Mouse (Mus musculus) B cell, adult 2 months (primary cell): ENCODE data around the gene Rnf17.
A peak's percentile ranks its signal among the peaks of the same experiment; 100 is the strongest.

Experiments used
- DNase-seq, 2 experiments: peaks; one replicate each; pipeline ENCODE4 v3.0.0; 2022

The Rnf17 gene

GRCm38 (mm10) chr14:56402311-56403071, at the start of gene Rnf17:
Gene Rnf17, plus strand, starts transcription at chr14:56402581.
- DNase-seq, result peak in 1 of 2 experiments; percentile 1

DNA sequence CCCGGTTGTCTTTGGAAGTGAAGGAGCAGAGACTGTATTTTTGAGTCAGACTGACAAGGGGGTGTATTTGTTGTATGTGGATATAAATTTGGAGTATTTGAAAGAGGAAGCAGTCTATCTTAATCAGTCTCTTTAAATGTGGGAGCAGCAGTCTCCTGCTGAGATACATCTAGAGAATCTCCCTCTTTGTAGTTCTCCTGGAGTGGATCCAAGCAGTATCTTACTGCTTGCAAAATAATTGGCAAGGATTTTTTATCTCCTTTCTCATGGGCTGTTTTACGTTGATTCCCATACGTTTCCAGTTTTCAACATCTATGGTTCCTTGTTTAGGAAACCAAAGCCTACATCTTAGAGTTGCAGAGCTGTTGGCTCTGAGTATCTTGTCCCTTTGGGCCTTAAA, 47.6 kb upstream of the Rnf17 start:
- no peak for DNase-seq

GRCm38 (mm10) chr14:56355396-56355795, 47.0 kb upstream of the Rnf17 start:
- no peak for DNase-seq

DNA sequence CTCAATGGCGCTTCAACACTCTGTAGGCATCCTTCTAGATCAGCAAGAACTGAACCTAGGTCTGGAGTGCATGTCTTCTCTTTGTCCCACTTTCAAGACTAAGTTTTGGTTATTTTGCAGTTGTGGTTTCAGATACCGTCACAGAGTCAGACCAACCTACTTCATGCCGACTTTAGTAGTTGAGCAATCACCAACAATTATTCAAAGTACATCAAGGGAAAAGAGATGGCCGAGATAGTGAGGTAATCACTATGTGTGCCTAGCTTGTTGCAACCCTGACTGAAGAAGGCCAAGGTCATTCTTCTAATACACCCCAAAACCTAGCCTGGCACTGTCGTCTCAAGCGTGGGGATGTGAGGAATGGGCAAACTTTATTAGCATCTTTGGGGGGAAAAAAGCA, 46.2 kb upstream of the Rnf17 start:
- no peak for DNase-seq

DNA sequence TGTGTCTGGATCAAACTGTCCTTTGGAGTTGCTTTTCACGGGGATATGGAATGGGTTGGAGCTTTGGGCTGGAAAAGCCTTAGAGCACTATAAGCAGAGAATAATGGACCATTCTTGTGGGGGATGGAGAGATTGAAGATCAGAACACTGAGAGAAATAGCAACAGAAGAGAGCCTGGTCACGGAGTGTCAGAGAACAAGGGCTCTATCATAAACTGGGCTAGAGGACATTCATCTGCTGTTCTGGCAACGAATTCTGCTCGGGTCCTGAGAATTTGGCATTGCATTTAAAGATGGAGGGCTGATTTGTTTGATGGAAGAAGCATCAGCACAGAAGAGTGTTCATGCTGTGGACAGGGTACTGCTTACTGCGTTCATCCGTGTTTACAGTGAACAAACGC, 44.0 kb upstream of the Rnf17 start:
- no peak for DNase-seq

GRCm38 (mm10) chr14:56359131-56359530, 43.2 kb upstream of the Rnf17 start:
- no peak for DNase-seq

DNA sequence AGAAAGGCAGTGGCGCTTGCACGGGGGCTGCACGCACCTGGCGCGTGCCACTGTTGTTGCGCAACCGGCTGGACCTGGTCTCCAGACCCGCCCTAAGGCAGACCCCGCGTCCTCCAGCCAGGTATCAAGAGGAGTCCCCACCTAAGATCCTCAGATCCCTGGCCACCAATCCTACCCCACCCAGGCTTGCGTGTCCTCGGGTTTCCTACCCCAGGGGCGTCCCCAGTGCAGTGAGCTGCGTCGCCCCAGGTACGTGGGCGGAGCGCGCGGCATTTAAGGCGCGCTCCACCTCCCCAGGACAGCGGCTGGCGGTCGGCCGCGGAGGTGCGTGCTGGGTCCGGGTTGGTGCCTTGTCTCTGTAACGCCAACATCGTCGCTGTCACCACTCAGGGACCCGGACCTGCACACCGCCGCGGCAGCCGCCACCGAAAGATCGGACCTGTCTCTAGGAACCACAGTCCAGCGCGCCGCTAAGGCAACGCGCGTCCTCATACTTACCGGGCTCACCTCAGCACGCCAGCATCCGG, 37.6 kb upstream of the Rnf17 start, which contains the start of gene Atp12a:
Atp12a (plus strand) TSS at position 358 of the 527 bp plus-strand sequence.
- no peak for DNase-seq

GRCm38 (mm10) chr14:56365292-56365691, 37.1 kb upstream of the Rnf17 start:
- no peak for DNase-seq

GRCm38 (mm10) chr14:56366712-56367111, 35.7 kb upstream of the Rnf17 start:
- DNase-seq, result no peak

- peak; percentile 21 to 22 for DNase-seq
Observed at GRCm38 (mm10) chr14:56368834-56369233, 33.5 kb upstream of the Rnf17 start.

DNA sequence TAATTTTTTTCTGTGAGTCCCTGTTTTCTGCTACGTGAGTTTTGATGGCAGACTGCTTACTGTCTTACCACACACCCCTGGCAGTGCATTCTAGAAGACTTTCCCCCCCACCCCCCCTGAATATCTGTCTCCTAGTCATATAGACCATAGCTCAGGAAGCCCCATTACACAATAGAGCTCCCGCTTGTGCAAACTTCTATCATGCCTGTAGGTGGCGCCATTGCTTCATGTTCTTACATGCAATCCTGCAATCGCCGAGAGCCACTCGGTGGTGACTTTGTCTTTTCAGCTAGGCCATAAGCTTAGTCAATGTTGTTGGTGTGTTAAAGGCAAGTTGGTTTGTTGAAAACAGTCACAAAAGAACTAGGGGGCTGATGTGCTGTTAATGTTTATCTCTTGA, 26.6 kb upstream of the Rnf17 start:
- DNase-seq, result peak; percentile 71

DNA sequence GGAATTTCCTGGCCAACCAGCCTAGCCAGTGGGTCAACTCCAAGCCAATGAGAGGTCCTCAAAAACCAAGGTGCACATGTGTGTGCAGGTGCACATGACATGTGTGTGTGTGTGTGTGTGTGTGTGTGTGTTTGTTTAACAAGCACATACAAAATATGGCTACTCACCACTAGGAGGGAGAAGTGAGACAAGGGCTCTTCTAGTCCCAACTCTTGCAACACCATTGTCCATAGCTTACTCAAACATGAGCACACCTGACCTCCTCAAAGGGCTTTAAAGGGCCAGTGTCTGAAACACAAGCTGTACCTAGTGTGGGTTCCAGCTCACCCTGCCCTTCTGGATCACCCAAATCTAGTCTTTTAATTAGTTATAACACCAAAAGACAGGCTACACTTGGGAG, 24.6 kb upstream of the Rnf17 start:
- no peak for DNase-seq

GRCm38 (mm10) chr14:56379336-56379735, 23.0 kb upstream of the Rnf17 start:
- DNase-seq, result no peak

- no peak for DNase-seq
Observed at GRCm38 (mm10) chr14:56382366-56382765, 20.0 kb upstream of the Rnf17 start.

DNA sequence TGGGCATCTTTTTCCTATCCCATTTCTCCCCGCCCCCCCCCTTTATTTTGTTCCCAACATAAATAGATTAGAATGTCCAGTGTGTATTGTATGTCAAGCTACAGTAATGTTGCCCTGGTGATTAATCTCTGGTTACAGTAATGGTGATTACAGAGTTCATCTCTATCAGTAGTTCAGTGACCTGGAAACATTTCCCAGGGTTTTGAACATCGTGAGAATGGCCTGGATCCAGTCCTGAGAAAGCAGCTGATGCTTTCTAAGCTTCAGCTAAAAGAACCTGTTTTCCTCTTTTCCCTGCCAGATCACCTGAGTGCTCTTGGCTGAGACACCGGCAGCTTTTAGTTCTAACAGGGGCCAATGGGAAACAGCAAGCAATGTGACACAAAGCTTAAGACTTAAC, 12.1 kb upstream of the Rnf17 start:
- DNase-seq, result no peak

- no peak for DNase-seq
Observed at GRCm38 (mm10) chr14:56393704-56394312, 8.6 kb upstream of the Rnf17 start.

DNA sequence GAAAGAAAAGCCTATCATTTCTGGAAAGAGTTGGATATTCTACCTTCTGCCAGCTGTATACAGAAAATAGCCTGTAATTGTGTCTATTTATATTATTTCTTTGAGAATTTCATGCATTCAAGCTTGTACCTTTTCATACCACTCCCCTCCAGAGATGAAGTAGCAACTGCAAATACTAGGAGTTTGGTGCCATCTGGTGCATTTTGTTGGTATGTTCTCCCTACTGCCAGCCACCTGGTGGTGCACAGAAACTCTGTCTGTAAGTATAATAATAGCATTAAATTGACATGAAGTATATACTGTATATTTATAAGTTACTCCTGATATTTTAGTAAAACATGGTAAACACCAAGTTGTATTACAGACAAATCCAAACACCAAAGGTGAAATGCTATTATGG, 4.4 kb upstream of the Rnf17 start:
- no peak for DNase-seq

GRCm38 (mm10) chr14:56403072-56403375, 643 bp downstream of the Rnf17 start:
- DNase-seq, result no peak

GRCm38 (mm10) chr14:56462090-56462489, 59.7 kb downstream of the Rnf17 start:
- no peak for DNase-seq

GRCm38 (mm10) chr14:56462729-56463128, 60.3 kb downstream of the Rnf17 start:
- DNase-seq, result no peak

DNA sequence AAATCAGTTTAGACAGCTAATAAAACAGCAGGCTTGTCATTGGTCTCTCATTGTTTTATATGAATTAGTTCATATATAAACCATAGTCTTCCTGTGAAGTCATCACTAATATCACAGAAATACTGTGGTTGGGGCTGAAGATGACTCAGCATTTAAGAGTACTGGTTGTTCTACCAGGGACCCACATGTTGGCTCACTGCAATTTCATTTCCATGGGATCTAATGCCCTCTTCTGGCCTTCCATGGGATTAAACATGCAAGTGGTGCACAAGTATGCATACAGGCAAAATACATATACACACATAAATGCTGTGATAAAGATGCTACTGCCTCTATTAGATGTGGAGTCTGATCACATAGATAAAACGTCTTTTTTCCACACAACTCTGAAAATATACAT, 65.8 kb downstream of the Rnf17 start:
- DNase-seq, result no peak

- no peak for DNase-seq
Observed at GRCm38 (mm10) chr14:56489806-56490205, 87.4 kb downstream of the Rnf17 start.

DNA sequence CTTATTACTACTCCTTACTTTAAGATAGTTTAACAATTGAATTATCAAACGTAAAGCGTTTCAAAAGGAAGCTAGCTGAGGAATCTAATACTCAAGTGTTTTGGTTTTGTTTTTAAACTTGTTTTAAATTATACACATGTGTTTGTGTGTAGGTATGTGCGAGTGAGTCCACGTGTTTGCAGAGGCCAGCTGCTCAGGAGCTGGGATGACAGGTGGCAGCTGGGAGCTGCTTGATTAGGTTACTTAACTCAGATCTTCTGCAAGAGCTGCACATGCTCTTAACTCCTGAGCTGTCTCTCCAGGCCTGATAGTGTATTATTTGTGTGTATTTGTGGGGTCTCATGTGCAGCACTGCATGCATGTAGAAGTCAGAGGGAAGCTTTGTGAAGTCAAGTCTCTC, 100.0 kb downstream of the Rnf17 start:
- DNase-seq, result no peak

DNA sequence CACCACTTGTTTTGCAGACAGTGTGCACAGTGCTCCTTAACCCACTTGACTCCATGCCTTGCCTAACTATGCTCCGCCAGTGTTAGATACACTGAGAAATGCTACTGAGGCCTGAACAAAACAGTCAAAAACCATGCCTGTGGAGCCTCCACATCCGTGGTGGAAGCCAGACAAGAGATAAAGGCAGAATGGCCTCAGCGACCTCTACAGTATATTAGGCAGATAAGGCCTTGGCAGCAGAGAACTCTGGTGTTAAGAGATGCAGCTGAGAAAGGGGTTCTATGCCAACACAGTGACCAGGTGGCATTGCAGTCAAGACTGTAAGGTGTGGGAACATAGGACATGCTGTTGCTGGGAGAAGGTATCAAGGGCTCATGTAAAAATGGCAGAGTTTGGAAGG, 104.4 kb downstream of the Rnf17 start:
- DNase-seq, result no peak

DNA sequence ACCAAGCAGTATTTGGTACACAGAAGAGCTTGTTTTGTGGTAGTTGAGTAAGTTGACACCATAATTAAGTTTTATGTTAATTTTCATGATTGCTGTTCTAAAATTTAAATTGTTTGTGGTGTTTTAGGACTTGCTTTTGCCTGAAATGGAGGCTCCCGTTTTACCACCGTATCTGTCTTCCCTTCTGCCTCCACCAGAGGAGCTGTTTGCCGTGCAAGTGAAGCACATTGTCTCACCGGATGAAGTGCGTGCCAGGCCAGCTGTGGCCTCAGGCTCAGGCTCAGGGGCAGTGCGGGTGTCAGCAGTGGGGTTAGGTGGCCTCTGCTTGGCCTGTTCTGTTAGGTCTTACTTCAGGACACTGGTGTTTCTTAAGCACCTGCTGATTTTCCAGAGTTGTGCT, 109.7 kb downstream of the Rnf17 start:
- DNase-seq, result no peak
